Mouse (Mus musculus) olfactory bulb, adult 2 months (tissue): ENCODE results near the gene Gng11. TPM values are rescaled to one million over a fixed set of nuclear protein-coding genes. Genes with fewer than 3 reads are reported as not detected.

Source experiments
- H3K27ac ChIP-seq: fragments of 200-500 bp; 2 replicates; pipeline ENCODE4 v1.5.1; 2012; ENCODE audit warnings: low read depth, low read length; ENCODE audit not compliant: insufficient read depth
- H3K4me1 ChIP-seq: fragments of 200-500 bp; 2 replicates; pipeline ENCODE4 v1.6.1; 2012; ENCODE audit warnings: low read length; ENCODE audit not compliant: control insufficient read depth, insufficient read depth
- H3K4me3 ChIP-seq: fragments of 200-500 bp; 2 replicates; pipeline ENCODE4 v1.5.1; 2012; ENCODE audit warnings: mild to moderate bottlenecking, low read depth, low read length, moderate library complexity; ENCODE audit not compliant: insufficient read depth
- CTCF ChIP-seq: fragments of 200-500 bp; IDR thresholded peaks from 2 replicates; pipeline ENCODE4 v1.5.1; 2012; ENCODE audit warnings: low read depth, mild to moderate bottlenecking, low read length, moderate library complexity; ENCODE audit not compliant: insufficient read depth
- POLR2A ChIP-seq: fragments of 200-500 bp; IDR thresholded peaks from 2 replicates; pipeline ENCODE4 v1.6.1; 2012; ENCODE audit warnings: mild to moderate bottlenecking, low read depth, low read length, moderate library complexity; ENCODE audit not compliant: insufficient read depth
- WGBS: fragments of 180-500 bp; shearing (Covaris S2); methylation state at CpG from one replicate; pipeline ENCODE4 v1.1.7; 2018; 5-methylcytosine and 5-hydroxymethylcytosine counted together
- polyA plus RNA-seq: library from polyadenylated mRNA; stranded (reverse); fragments of >200 nt; gene quantifications from 2 replicates; pipeline ENCODE4 v1.2.4, GENCODE M21; 2012; ENCODE audit warnings: low replicate concordance; ENCODE audit not compliant: missing spikeins, insufficient read depth, insufficient read length

The Gng11 gene
- polyA plus RNA-seq, result not detected in 2 replicates

GRCm38 (mm10) chr6:4003890-4004306 lies at the start of gene Gng11:
Gng11 (plus strand) TSS chr6:4003904.
- Histone ChIP-seq H3K4me3 (peak within 1 kb of the TSS; percentile 24), H3K4me1 (no peaks in the 10 kb centered on the region; the same call in 1 of the 2 replicates), H3K27ac (0 out of 2 replicates have a peak within 1 kb of the TSS, but pooled peaks have one; percentile 33)
- 9% methylated on average over 19 of the region's 19 CpGs for WGBS
- no peak for TF ChIP-seq CTCF
- no peak for TF ChIP-seq POLR2A

- TF ChIP-seq CTCF, result no peak
- no peak for TF ChIP-seq POLR2A
- Histone ChIP-seq H3K27ac (no peak overlapping the region), H3K4me3 (no peak overlapping the region), H3K4me1 (no peaks in the 10 kb centered on the region)
- 60% methylated on average over 4 of the region's 4 CpGs for WGBS
Observed at GRCm38 (mm10) chr6:3954969-3955368, 48.7 kb upstream of the Gng11 start.

- Histone ChIP-seq H3K4me1 (peaks cover 7% of the 10 kb centered on the region; the same call in 1 of the 2 replicates), H3K27ac (no peak overlapping the region), H3K4me3 (no peak overlapping the region)
- TF ChIP-seq POLR2A, result no peak
- TF ChIP-seq CTCF, result no peak
- 29% methylated on average over 31 of the region's 31 CpGs for WGBS
Observed at GRCm38 (mm10) chr6:3967676-3968626, 35.8 kb upstream of the Gng11 start.

- Histone ChIP-seq H3K4me1 (no peaks in the 10 kb centered on the region), H3K4me3 (no peak overlapping the region), H3K27ac (no peak overlapping the region)
- TF ChIP-seq POLR2A, result no peak
- TF ChIP-seq CTCF, result no peak
- 80% methylated on average over 1 of the region's 1 CpGs for WGBS
Observed at GRCm38 (mm10) chr6:3973679-3974078, 30.0 kb upstream of the Gng11 start.

GRCm38 (mm10) chr6:3982661-3983284 lies 20.9 kb upstream of the Gng11 start:
- Histone ChIP-seq H3K4me1 (no peaks in the 10 kb centered on the region), H3K27ac (no peak overlapping the region), H3K4me3 (no peak overlapping the region)
- WGBS, result 90% methylated on average over 5 of the region's 5 CpGs
- no peak for TF ChIP-seq CTCF
- TF ChIP-seq POLR2A, result no peak

- Histone ChIP-seq H3K4me3 (no peak within 1 kb of the TSS), H3K4me1 (no peaks in the 10 kb centered on the region), H3K27ac (no peak within 1 kb of the TSS)
- TF ChIP-seq POLR2A (no peak), CTCF (no peak)
- 85% methylated on average over 3 of the region's 3 CpGs for WGBS
Observed at GRCm38 (mm10) chr6:3988750-3989149, 15.0 kb upstream of the Gng11 start, which contains the start of gene Tfpi2. Tfpi2 (minus strand) TSS chr6:3988919.

- no peak within 1 kb of the TSS for H3K27ac ChIP-seq
- WGBS, result 81% methylated on average over 6 of the region's 6 CpGs
- no peaks in the 10 kb centered on the region for H3K4me1 ChIP-seq
- TF ChIP-seq CTCF (no peak), POLR2A (no peak)
- H3K4me3 ChIP-seq, result no peak within 1 kb of the TSS
Observed at GRCm38 (mm10) chr6:3993492-3993891, 10.2 kb upstream of the Gng11 start, which contains the start of gene Gngt1. Gngt1 (plus strand) TSS chr6:3993792.

GRCm38 (mm10) chr6:3998089-3998488 lies 5.6 kb upstream of the Gng11 start:
- TF ChIP-seq CTCF (no peak), POLR2A (no peak)
- Histone ChIP-seq H3K4me3 (no peak overlapping the region), H3K27ac (no peak overlapping the region), H3K4me1 (no peaks in the 10 kb centered on the region)
- 78% methylated on average over 4 of the region's 4 CpGs for WGBS
